Mouse (Mus musculus) left cerebral cortex, adult 11 months (tissue): ENCODE measurements around the gene Dlx5.
A peak's percentile ranks its signal among the peaks of the same experiment; 100 is the strongest.

ENCODE experiments used
- DNase-seq: peaks from one replicate; pipeline ENCODE4 v3.0.0; 2022; ENCODE audit warnings: low spot score

Gene Dlx5

GRCm38 (mm10) chr6:6881638-6882190 lies at the start of gene Dlx5:
TSS of gene Dlx5 (minus strand) at chr6:6882085.
- no peak for DNase-seq

DNA sequence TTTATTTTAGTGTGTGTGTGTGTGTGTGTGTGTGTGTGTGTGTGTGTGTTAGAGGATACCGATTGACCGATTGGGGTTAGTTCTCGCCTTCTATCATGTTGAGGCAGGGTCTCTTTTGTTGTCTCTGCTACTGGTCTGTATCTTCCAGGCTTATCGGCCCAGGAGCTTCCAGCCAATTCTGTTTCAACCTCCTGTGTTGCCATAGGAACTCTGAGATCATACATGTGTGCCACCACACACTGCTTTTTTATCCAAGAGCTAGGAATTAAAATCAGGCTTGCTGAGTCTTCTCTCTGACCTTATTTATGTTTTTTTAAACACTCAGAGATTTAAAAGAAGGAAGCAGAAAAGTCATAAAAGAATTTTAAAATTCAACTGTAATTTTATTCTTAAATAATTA lies 49.6 kb upstream of the Dlx5 start:
- no peak for DNase-seq

GRCm38 (mm10) chr6:6930831-6931230 lies 48.9 kb upstream of the Dlx5 start:
- DNase-seq = no peak

- no peak for DNase-seq
Observed at GRCm38 (mm10) chr6:6925264-6925663, 43.4 kb upstream of the Dlx5 start.

DNA sequence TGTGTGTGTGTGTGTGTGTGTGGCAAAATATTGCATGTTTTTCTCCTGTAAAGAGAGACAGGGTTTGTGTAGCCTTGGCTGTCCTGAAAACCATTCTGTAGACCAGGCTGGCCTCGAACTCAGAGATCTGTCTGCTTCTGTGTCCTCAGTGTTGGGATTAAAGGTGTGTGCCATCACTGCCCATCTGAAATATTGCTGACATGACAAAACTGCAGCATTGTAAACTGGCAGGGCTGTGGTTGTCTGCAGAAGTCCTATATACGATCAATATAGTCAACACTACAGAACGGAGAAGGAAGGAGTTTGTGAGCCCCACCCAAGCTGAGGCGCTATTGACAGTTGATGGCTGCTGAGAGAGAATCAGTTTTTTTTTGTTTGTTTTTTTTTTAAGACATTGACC lies 35.4 kb upstream of the Dlx5 start:
- no peak for DNase-seq

GRCm38 (mm10) chr6:6915526-6915915 lies 33.6 kb upstream of the Dlx5 start:
- DNase-seq = no peak

DNA sequence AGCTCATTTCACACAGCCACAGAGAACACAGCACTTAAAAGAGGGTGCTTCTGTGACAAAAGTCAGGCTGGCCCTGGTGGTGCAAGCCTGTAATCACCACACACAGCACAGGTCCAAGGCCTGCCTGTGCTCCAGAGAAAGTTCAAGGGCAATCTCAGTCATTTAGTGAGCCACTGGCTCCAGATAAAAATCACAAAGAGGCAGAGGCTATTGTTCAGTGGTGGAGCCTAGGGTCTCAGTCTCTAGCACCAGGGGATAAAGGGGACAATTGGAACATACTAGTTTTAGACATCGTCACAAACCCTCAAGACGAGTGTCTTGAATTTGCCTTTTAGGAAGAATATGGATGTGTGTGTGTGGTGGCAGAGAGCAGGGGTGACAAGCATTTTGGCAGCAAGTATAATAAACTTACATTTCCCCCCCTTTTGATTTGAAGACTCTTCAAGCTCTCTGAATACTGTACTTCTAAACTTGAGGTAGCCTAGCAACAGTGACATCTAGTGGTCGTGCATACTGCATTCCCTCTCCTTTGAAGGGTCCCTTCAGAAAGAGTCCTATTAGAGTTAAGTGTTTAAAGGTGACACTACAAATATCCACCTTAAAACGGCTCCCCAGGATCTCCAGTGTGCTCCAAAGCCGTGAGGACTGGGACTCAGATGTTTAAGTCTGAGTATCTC lies 33.1 kb upstream of the Dlx5 start:
- DNase-seq = peak; percentile 23

DNA sequence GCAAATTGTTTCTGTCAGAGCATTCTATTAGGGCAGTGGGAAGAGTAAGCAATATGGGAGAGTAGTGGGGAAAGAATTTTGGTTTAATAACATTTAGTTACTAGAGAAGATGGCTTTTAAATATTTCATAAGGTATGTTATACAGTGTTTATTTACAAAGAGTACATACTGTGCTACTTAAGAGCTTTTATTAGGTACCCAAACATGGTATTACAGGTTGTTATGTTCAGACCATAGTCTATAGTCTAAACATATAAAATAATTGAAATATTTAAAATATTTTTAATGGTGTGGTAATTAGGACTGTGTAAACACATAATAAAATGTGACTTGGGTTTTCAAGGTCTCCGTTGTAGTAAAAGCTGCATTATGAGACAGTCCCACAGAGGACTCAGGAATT lies 32.4 kb upstream of the Dlx5 start:
- no peak for DNase-seq

- DNase-seq = no peak
Observed at GRCm38 (mm10) chr6:6909586-6909985, 27.7 kb upstream of the Dlx5 start.

DNA sequence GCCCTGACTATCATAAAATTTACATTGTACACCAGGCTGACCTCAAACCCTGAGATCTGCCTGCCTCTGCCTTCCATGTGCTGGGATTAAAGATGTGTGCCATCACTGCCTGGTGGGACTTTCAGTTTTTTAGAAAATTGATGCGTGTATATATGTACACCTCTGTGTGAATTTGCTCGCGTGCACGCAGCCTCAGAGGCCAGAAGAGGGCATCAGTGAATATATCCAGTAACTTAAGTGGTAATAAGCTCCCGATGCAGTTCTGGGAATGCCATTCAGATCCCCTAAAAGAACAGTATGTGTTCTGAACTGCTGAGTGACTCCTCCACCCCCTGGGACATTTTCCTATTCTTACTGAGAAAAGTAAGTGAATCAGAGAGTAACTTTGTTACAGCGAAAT lies 8.2 kb upstream of the Dlx5 start:
- DNase-seq = no peak

DNA sequence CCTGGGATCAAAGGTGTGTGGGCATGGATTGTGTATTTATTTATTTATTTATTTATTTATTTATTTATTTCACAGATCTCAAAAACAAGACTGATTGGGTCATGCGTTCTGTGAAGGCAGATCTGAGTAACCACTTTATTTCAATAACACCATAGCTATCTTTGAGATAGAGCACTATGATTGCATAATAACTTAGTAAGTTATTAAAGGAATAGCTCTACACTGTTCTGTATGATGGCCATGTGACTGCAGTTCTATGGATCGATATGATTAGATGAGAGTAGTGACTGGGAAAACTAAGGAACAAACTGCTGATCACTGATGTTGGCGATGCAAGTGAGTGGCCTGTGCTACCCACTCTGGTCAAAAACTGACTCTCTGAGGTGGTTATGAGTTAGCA lies 4.3 kb upstream of the Dlx5 start:
- DNase-seq = no peak

GRCm38 (mm10) chr6:6884897-6885296 lies 3.0 kb upstream of the Dlx5 start:
- no peak for DNase-seq

- DNase-seq = no peak
Observed at GRCm38 (mm10) chr6:6882266-6882797, 447 bp upstream of the Dlx5 start.

DNA sequence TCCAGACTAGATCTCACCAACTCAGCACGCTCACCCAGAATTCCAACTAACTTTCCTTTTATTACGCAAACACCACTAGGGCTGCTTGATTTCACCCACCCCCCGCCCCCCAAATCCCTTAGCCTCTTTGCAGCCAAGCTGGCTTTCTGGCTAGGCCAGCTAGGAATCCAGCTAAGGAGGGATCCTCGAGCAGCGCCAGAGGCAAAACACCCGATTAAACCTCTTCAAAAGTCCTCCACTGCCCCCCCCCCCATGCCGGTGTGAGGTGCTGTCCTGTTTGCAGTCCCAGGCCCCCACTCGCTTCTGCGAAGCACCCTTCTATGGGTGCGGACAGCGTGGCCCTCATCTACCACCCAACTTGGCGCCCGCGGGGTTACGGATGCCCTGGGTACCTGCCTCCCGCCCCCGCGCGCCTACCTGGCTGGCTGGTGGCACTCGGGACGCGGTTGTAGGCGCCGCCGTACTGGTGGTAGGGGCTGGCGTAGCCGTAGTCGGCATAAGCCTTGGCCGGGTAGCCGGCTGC lies 709 bp downstream of the Dlx5 start:
- no peak for DNase-seq

DNA sequence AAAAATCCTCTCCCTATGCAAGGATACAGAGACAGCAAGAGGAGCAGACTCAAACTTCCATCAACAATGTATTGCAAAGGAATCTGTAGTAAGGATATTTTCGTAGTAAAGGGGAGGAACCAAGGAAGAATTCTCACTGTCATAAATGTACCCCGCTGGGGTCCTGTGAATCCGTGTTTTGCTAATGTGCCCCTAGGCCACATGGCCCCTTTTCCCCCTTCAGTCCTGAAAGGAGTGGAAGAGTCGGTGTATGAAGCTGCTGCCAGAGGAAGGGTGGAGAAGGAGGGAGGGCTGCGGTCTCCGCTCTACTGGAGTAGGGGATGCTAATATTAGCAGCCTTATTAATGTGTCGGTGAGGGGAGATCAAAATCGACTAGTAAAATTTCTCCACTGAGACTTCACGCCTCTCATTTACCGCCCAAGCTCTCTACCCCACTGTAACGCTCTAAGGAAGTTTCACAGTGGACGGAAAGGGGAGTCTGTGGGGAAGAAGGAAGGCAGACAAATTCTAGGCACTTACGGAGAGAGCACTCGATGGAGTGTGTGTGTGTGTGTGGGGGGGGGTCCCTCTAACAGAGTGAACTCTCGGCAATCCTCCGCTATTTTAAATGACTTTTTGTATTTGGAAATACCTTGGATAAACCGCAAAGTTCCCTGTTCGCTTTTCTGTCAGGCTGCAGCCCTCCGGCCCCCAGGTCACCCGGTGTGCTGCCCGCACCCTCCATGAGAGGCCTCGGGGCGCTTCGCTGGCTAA lies 1.3 kb downstream of the Dlx5 start:
- DNase-seq = no peak

DNA sequence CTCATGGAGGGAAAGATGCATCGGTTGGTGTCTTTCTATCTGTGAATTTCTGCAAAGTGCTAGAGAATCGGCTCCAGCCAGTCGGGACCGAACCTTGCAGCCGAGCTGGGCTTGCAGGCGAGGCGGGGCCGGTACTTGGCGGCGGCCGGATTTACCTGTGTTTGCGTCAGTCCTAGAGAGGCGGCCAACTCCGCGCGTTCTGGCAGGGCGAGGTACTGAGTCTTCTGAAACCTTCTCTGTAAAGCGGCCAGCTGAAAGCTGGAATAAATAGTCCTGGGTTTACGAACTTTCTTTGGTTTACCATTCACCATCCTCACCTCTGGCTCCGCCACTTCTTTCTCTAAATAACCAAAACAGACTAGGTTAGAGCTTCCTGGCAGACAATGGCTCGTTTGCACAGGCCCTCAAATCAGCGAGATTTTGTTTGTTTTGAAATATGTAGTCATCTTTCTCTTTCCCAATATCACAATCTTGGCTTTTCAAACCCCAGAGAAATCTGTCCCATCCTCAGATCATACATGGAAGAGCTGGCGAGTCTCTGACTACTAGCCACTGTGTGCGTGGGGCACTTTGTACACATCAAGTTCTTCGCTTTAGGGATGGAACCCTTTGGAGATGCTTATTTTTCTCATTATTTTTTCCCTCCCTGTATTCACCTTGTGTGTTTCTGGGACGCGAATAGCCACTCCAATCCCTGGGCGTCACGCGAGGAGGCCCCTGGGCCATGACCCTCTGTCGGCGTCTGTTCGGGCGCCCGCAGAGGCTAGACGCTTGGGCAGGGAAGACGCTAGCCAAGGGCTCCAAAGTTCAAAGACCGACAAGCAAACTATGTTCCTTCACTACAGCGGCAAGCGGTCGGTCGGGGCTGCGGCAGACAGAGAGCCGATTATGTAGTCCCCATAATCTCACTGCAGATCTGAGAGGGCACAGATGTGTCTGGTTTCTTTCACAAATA lies 2.2 kb downstream of the Dlx5 start:
- DNase-seq = no peak

DNA sequence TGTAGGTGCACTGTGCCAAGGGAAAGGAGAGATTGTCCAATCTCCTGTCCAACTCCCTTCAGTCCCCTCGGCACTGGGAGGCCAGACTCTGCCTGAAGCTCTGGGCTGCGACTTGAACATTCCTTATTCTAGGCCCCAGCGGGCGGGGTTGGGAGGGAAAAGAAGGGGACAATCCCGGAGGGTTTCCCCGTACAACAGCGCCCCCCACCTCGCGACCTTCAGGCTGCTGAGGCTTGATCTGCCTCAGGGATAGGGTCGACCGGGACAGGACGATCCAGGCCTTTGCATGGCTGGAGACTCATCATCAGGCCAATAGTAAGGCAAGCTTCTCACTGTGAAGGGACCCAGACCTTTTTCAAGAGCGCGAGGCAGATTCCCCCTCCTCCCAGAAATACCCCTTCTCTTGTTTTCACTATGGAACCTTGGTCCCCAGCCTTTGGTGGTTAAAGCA lies 3.0 kb downstream of the Dlx5 start:
- DNase-seq = no peak

DNA sequence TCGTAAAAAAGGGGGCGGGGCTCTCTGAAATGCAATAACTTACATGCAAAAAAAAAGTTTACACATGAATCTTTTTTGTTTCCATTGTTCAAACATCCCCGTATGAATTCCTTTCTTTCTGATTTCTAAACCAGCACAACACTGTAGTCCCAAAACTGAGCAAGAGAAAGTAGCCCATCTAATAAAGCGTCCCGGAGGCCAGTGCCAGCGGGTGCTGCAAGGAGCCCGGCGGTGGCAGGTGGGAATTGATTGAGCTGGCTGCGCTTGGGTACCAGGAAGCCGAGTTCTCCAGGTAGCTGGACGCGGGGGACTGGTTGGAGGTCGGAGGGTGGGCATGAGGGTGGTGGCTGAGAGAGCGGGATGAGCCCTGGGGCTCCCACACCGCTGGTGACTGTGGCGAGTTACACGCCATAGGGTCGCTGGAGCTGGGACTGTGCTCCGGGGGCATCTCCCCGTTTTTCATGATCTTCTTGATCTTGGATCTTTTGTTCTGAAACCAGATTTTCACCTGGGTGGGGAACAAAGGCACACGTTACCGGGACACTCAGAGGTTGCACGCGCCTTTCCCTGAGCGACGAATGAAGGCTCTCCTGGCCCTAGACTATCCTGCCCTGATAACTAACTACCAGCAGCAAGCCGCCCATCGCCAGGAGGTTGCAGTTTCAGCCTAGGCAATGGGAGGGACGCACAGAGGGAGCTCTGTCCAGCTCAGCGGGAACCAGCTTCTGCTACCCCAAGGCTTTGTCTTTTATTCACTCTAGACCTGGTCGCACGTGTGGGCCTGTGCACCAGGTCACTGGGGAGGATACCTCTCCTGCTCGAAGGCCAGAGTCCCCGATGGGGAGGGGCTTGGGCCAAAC lies 3.7 kb downstream of the Dlx5 start:
- no peak for DNase-seq

GRCm38 (mm10) chr6:6877346-6877910 lies 4.5 kb downstream of the Dlx5 start:
- no peak for DNase-seq

DNA sequence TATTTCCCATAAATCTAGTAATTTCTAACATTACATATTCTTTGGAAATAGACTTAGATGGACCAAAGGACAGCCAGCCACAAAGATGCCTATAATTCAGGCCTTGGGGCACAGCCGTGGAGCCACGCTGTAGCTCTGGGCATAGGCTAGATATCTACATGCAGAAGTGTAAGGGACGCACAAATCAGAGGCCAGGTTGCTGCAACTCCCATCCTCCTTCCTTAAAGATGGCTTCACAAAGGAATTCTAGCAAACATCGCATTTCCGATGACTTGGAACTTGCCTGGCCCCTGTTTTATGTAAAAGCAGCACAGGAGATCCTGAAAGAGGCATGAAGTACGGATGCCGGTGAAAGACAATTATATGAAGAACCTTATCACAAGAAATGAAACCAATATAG lies 5.2 kb downstream of the Dlx5 start:
- DNase-seq = no peak
